Mouse (Mus musculus) CH12.LX (cell line): ENCODE measurements at regions not wholly inside any gene's neighbourhood (a gene's known extent, or its start where the extent isn't known, plus 50 kb on each side); places are given as distances from the start of the nearest gene placed in this dataset.

Experiments used
- DNase-seq: peaks from one replicate; pipeline ENCODE4 v3.0.0-alpha.2; 2013; ENCODE audit errors: extremely low read depth
- H3K27ac ChIP-seq: 2 replicates; pipeline ENCODE4 v1.5.1; 2012; ENCODE audit warnings: low read depth, mild to moderate bottlenecking, control low read depth, moderate library complexity; ENCODE audit not compliant: insufficient read depth
- H3K27me3 ChIP-seq: replicated peaks from 2 replicates; pipeline ENCODE3; 2012; ENCODE audit warnings: inconsistent platforms
- H3K36me3 ChIP-seq, 2 experiments: replicated peaks in 1 of 2; 2 replicates each; pipeline versions ENCODE3 to v1.6.1; 2012; ENCODE audit warnings: inconsistent platforms in 1 of 2, low read length in 1 of 2, mild to moderate bottlenecking in 1 of 2, mixed read lengths in 1 of 2, moderate library complexity in 1 of 2; ENCODE audit not compliant: control insufficient read depth in 1 of 2, insufficient read depth in 1 of 2
- H3K4me1 ChIP-seq, 2 experiments: 2 replicates each; pipeline ENCODE4 v1.6.1; 2012; ENCODE audit warnings: inconsistent platforms in 1 of 2, moderate library complexity in 1 of 2; ENCODE audit not compliant: insufficient read depth in 2 of 2, control insufficient read depth in 1 of 2
- H3K4me2 ChIP-seq: 2 replicates; pipeline ENCODE4 v1.6.1; 2012; ENCODE audit warnings: low read depth, mild to moderate bottlenecking, control low read depth; ENCODE audit not compliant: poor library complexity, insufficient read depth, severe bottlenecking
- H3K4me3 ChIP-seq, 3 experiments: fragments of 150-350 bp in 1 of 3; sonication (generic) in 1 of 3; replicated peaks in 1 of 3; 2 replicates each; pipeline versions ENCODE3 to v1.5.1; 2011 to 2012; ENCODE audit warnings: low read depth in 2 of 3, low read length in 2 of 3, mild to moderate bottlenecking in 2 of 3, moderate library complexity in 2 of 3, control low read depth in 1 of 3, improper control_type of control experiment in 1 of 3, inconsistent platforms in 1 of 3, mixed read lengths in 1 of 3; ENCODE audit not compliant: poor library complexity in 1 of 3
- H3K79me2 ChIP-seq: replicated peaks from 2 replicates; pipeline ENCODE4 v1.6.1; 2012; ENCODE audit warnings: mild to moderate bottlenecking, moderate library complexity; ENCODE audit not compliant: control insufficient read depth, poor library complexity, insufficient read depth, severe bottlenecking; ENCODE audit errors: extremely low read depth
- H3K9ac ChIP-seq: 2 replicates; pipeline ENCODE4 v1.6.1; 2012; ENCODE audit warnings: low read depth, mild to moderate bottlenecking, control low read depth, moderate library complexity; ENCODE audit not compliant: insufficient read depth
- H3K9me3 ChIP-seq: replicated peaks from 2 replicates; pipeline ENCODE3; 2012; ENCODE audit warnings: low read length, inconsistent platforms, mixed read lengths
- BHLHE40 ChIP-seq: IDR thresholded peaks from 2 replicates; pipeline ENCODE4 v1.6.1; 2011; ENCODE audit warnings: mild to moderate bottlenecking, low read depth, low read length, improper control_type of control experiment
- CHD1 ChIP-seq: IDR thresholded peaks from 2 replicates; pipeline ENCODE4 v1.6.1; 2012; ENCODE audit warnings: low read depth, low read length, improper control_type of control experiment, inconsistent platforms
- CTCF ChIP-seq, 2 experiments: IDR thresholded peaks in 1 of 2; conservative IDR thresholded peaks in 1 of 2; 2 replicates each; pipeline ENCODE4 v1.5.1; 2011 to 2012; ENCODE audit warnings: low read depth in 2 of 2, low read length in 2 of 2, improper control_type of control experiment in 1 of 2, inconsistent platforms in 1 of 2, mild to moderate bottlenecking in 1 of 2, moderate library complexity in 1 of 2
- ELF1 ChIP-seq: IDR thresholded peaks from 2 replicates; pipeline ENCODE4 v1.6.1; 2014; ENCODE audit warnings: low read depth, mild to moderate bottlenecking, inconsistent platforms, low read length, improper control_type of control experiment
- EP300 ChIP-seq: IDR thresholded peaks from 2 replicates; pipeline ENCODE4 v1.6.1; 2011; ENCODE audit warnings: low read length, improper control_type of control experiment
- GABPA ChIP-seq: IDR thresholded peaks from 2 replicates; pipeline ENCODE4 v1.6.1; 2012; ENCODE audit warnings: low read depth, low read length, improper control_type of control experiment, inconsistent platforms; ENCODE audit not compliant: insufficient replicate concordance
- MAX ChIP-seq: IDR thresholded peaks from 2 replicates; pipeline ENCODE4 v1.6.1; 2011; ENCODE audit warnings: low read length, improper control_type of control experiment
- MAZ ChIP-seq: IDR thresholded peaks from 2 replicates; pipeline ENCODE4 v1.6.1; 2012; ENCODE audit warnings: low read depth, mild to moderate bottlenecking, inconsistent platforms, low read length, improper control_type of control experiment, moderate library complexity
- MXI1 ChIP-seq: IDR thresholded peaks from 2 replicates; pipeline ENCODE4 v1.6.1; 2011; ENCODE audit warnings: mild to moderate bottlenecking, low read depth, low read length, improper control_type of control experiment
- NELFE ChIP-seq: IDR thresholded peaks from 2 replicates; pipeline ENCODE4 v1.6.1; 2011; ENCODE audit warnings: low read depth, low read length, improper control_type of control experiment
- RAD21 ChIP-seq: IDR thresholded peaks from 2 replicates; pipeline ENCODE4 v1.6.1; 2011; ENCODE audit warnings: low read depth, mild to moderate bottlenecking, low read length, improper control_type of control experiment, moderate library complexity
- SIN3A ChIP-seq: IDR thresholded peaks from 2 replicates; pipeline ENCODE4 v1.6.1; 2012; ENCODE audit warnings: low read length, improper control_type of control experiment, inconsistent platforms
- SMC3 ChIP-seq: IDR thresholded peaks from 2 replicates; pipeline ENCODE4 v1.6.1; 2011; ENCODE audit warnings: low read depth, low read length, improper control_type of control experiment
- TBP ChIP-seq: conservative IDR thresholded peaks from 2 replicates; pipeline ENCODE4 v1.6.1; 2011; ENCODE audit warnings: low read depth, low read length, improper control_type of control experiment
- USF1 ChIP-seq: IDR thresholded peaks from 2 replicates; pipeline ENCODE4 v1.6.1; 2014; ENCODE audit warnings: low read depth, mild to moderate bottlenecking, inconsistent platforms, low read length, improper control_type of control experiment
- ZC3H11A ChIP-seq: IDR thresholded peaks from 2 replicates; pipeline ENCODE4 v1.6.1; 2012; ENCODE audit warnings: low read depth, mild to moderate bottlenecking, inconsistent platforms, low read length, improper control_type of control experiment
- ZMIZ1 ChIP-seq: IDR thresholded peaks from 2 replicates; pipeline ENCODE4 v1.6.1; 2012; ENCODE audit warnings: low read depth, mild to moderate bottlenecking, inconsistent platforms, low read length, improper control_type of control experiment
- ZNF384 ChIP-seq: IDR thresholded peaks from 2 replicates; pipeline ENCODE4 v1.6.1; 2012; ENCODE audit warnings: low read depth, low read length, improper control_type of control experiment, inconsistent platforms
- dilution Hi-C: fragments of 300-500 bp; cut with MboI; formaldehyde crosslinking; loops from 2 replicates; pipeline ENCODE4 v1.14.3; 2020; ENCODE audit warnings: low sequenced_read_pairs; ENCODE audit not compliant: extremely low pct_unique_long_range_greater_than_20kb, extremely low pct_ligation_motif_present
- in situ Hi-C: fragments of 300-500 bp; cut with MboI; formaldehyde crosslinking; loops from 3 replicates; pipeline ENCODE4 v1.14.3; 2019; ENCODE audit warnings: low sequenced_read_pairs, low pct_ligation_motif_present, low pct_unique_long_range_greater_than_20kb, mixed read lengths

DNA sequence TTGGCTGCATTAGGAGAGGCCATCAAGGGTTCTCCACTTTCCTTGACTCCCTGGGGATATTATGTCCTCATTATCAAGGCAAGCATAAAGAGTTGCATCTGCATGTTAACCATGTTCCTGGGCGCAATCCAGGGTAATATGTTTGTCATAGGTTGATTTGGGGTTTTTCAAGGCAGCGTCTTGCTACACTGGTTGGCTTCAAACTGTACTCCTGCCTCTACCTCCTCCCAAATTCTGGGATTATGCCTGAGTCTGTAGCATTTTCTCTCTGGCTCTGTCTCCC lies 65.1 kb upstream of the Med13l start:
- Histone ChIP-seq H3K27ac (0 out of 2 replicates have a peak overlapping the region, but pooled peaks have one; percentile 6), H3K79me2 (no peaks in the 10 kb centered on the region), H3K4me2 (peak overlapping the region; percentile 22; the same call in 1 of the 2 replicates), H3K4me1 (peaks cover 24 to 63% of the 10 kb centered on the region in 2 experiments), H3K9ac (no peak overlapping the region), H3K36me3 (no peaks in the 10 kb centered on the region), H3K4me3 (no peak overlapping the region), H3K27me3 (no peaks in the 10 kb centered on the region), H3K9me3 (peaks cover 13% of the 10 kb centered on the region)
- no peak for TF ChIP-seq MAX
- no peak for TF ChIP-seq USF1
- no peak for TF ChIP-seq ZMIZ1
- TF ChIP-seq ELF1, result 0 out of 2 replicates have a peak, but pooled peaks have one; percentile 2
- DNase-seq, result no peak
- in situ Hi-C loops, result no loop called here
- dilution Hi-C loops, result no loop called here

DNA sequence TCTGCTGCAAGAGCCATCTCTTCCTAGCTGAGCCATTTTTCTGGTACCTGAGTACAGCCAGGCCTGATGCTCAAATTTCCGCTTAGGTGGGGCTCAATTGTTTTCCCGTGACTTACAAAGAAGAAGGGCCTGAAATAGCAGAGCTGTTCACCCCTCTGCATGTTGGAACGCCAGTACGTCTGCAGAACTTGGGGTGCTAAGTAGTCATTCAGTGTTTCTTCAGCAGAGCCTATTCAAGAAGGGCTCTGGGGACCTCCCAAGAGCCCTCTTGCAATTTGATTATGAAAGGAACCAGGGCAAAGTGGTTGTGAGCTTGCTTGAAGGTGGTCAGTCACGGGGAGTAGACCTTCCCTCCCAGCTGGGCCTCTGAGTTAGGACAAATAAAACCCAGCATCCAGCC lies 58.9 kb upstream of the Med13l start:
- Histone ChIP-seq H3K9me3 (no peaks in the 10 kb centered on the region), H3K9ac (no peak overlapping the region), H3K36me3 (no peaks in the 10 kb centered on the region), H3K79me2 (no peaks in the 10 kb centered on the region), H3K4me3 (no peak overlapping the region), H3K27ac (no peak overlapping the region), H3K4me2 (no peak overlapping the region), H3K4me1 (peaks cover 12 to 42% of the 10 kb centered on the region in 2 experiments), H3K27me3 (no peaks in the 10 kb centered on the region)
- no peak for DNase-seq
- in situ Hi-C loops (no loop called here), dilution Hi-C loops (no loop called here)
- TF ChIP-seq ELF1 (no peak), BHLHE40 (no peak), CHD1 (no peak), NELFE (no peak), ZC3H11A (no peak)

DNA sequence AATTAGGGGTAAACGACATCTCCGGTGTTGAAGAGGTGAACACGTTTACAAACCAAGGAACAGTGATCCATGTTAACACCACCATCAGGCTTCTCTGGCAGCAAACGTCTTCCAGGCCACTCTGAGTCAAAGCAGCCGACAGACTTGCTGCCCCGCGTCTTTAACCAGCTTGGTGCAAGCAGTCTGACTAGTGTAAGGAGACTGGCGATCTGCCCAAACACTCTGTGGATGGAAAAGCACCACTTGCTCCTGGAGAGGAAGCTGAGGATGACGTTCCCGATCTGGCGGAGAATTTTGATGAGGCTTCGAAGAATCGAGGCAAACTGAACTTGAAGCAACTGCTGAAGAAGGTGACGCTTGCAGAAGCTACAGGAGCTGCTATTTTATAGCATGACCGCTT lies 57.5 kb upstream of the Med13l start:
- no peaks in the 10 kb centered on the region for H3K27me3 ChIP-seq
- no peaks in the 10 kb centered on the region for H3K9me3 ChIP-seq
- TF ChIP-seq MXI1, result no peak
- TF ChIP-seq ZC3H11A, result no peak
- no peak for TF ChIP-seq CHD1
- TF ChIP-seq RAD21, result no peak
- TF ChIP-seq ZNF384, result no peak
- no peak for TF ChIP-seq BHLHE40
- no peak for TF ChIP-seq MAZ
- no peak for TF ChIP-seq TBP
- no peak for TF ChIP-seq SMC3
- no peak for TF ChIP-seq CTCF (conservative IDR thresholded peaks at IDR 0.05 in 1 of 2, IDR thresholded peaks at IDR 0.05 in 1 of 2; ENCODE audit: low read depth in 2 of 2, low read length in 2 of 2)
- no peak for TF ChIP-seq MAX
- no peak for TF ChIP-seq SIN3A
- no peak for TF ChIP-seq ZMIZ1
- no peak for TF ChIP-seq EP300
- no peak for TF ChIP-seq GABPA
- dilution Hi-C loops, result no loop called here
- H3K79me2 ChIP-seq, result no peaks in the 10 kb centered on the region
- H3K4me3 ChIP-seq, result no peak overlapping the region
- no peak overlapping the region for H3K4me2 ChIP-seq
- no peak overlapping the region for H3K27ac ChIP-seq
- peaks cover 9 to 29% of the 10 kb centered on the region in 2 experiments for H3K4me1 ChIP-seq
- DNase-seq, result no peak
- no peaks in the 10 kb centered on the region for H3K36me3 ChIP-seq
- no peak overlapping the region for H3K9ac ChIP-seq
- in situ Hi-C loops, result no loop called here
